Mouse (Mus musculus) embryonic fibroblast, embryonic 13.5 days (primary cell): ENCODE data around the gene Kctd6.

Source experiments
- CTCF ChIP-seq: IDR thresholded peaks from 2 replicates; pipeline ENCODE4 v1.5.1; 2011; ENCODE audit warnings: mild to moderate bottlenecking, control low read depth, low read length, moderate library complexity, borderline replicate concordance; ENCODE audit not compliant: insufficient read depth
- POLR2A ChIP-seq: IDR thresholded peaks from 2 replicates; pipeline ENCODE4 v1.6.1; 2011; ENCODE audit warnings: low read depth, mild to moderate bottlenecking, control low read depth, low read length, moderate library complexity

GRCm38 (mm10) chr14:8192727-8193126, 21.2 kb upstream of the Kctd6 start:
- TF ChIP-seq CTCF (no peak), POLR2A (no peak)
